Mouse (Mus musculus) kidney, adult 9 months (tissue): ENCODE results near the gene Snx19.
A peak's percentile ranks its signal among the peaks of the same experiment; 100 is the strongest.

Experiments
- DNase-seq: peaks from one replicate; pipeline ENCODE4 v3.0.0; 2022

The Snx19 gene

DNA sequence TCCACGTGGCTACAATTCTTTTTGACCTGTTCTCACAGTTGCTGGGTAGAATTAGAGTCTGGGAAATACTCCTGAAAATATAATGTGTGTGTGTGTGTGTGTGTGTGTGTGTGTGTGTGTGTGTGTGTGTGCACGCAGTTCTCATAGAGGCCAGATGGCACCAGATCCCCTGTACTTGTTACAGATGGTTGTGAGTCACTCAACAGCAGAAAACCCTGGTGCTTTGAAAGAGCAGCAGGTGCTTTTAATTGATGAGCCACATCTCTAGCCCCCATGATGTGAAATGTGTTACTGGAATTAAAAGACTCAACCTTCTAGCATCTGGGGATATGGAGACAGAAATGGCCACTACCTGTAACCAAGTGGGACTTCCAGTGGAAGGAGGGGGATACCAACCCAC lies 58.3 kb downstream of the Snx19 start:
- DNase-seq: no peak

- no peak for DNase-seq
Observed at GRCm38 (mm10) chr9:30488384-30488783, 61.5 kb downstream of the Snx19 start.

DNA sequence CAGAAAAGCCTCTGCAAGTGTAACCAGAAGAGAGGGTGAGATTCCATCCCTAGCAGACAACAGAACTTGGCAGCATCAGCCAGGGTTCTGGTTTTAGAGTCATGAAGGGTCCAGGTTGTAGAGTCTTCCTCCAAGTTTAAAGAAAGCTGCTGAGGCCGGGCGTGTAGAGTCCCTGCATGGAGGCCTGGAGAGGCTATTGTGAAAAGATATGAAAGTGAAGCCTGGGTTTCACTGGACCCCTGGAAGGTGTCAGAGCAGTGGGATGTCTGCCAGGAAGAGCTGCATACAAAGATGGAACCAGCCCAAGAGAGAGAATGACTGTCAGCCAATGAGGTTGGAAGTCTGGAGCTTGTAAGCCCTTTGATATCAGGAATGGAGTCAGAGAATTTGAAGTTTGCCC lies 67.5 kb downstream of the Snx19 start:
- DNase-seq: no peak

DNA sequence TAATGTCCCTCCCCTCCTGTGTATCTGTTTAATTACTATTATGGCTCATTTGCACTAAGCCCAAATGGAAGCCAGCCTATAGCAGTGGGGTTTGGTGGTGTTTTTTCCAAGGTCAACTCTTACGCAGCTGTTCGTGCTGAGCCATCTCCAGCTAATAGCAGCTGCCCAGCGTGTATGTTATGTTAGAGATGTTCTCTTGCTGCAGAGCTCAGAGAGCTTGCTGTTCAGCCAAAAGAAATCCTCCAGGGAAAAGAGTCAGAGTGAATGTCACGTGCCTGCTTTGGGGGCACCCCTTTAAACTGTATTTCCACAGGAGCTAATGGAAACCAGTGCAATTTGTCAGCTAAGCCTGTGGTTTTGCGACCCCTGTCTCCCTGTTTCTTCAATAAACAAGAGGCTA lies 82.1 kb downstream of the Snx19 start:
- peak; percentile 9 for DNase-seq

GRCm38 (mm10) chr9:30515953-30516352 lies 89.0 kb downstream of the Snx19 start:
- DNase-seq: no peak
